In genomic region chr1:188653001-188653400, GRCm38 (mm10) we compare ENCODE assay signal across 28 mouse cellular contexts.
"Had no signal": no experiment of that assay in that cellular context is flagged by ENCODE, and none has a peak within 500 bp of the region (broad histone marks: within the 10 kb centered on the region; RNA-seq: fewer than 3 reads in every experiment).

No protein-coding gene starts in this region.

- H3K9me3 ChIP-seq: embryonic facial prominence, embryonic 10.5 days; embryonic facial prominence, embryonic 12.5 days; embryonic facial prominence, embryonic 13.5 days; embryonic facial prominence, embryonic 15.5 days; forebrain, embryonic 10.5 days; forebrain, embryonic 12.5 days; forebrain, embryonic 13.5 days; forebrain, embryonic 15.5 days had no signal

- H3K4me1 ChIP-seq: embryonic facial prominence, embryonic 10.5 days; embryonic facial prominence, embryonic 12.5 days; embryonic facial prominence, embryonic 13.5 days; embryonic facial prominence, embryonic 15.5 days; forebrain, embryonic 15.5 days had no signal

- ATAC-seq: forebrain, embryonic 13.5 days; forebrain, embryonic 14.5 days; forebrain, embryonic 15.5 days; forebrain, embryonic 16.5 days; forebrain, postnatal 0 days had no signal

- H3K27me3 ChIP-seq: embryonic facial prominence, embryonic 12.5 days; embryonic facial prominence, embryonic 13.5 days; embryonic facial prominence, embryonic 15.5 days; forebrain, embryonic 12.5 days; forebrain, embryonic 15.5 days had no signal

- DNase-seq: cerebellum, adult 18-20 months; cerebellum, adult 2 months; cerebellum, adult 8-10 months; cerebellum, adult 9-10 months; cerebellum, adult 9-11 months; cerebellum, postnatal 10 days; cerebellum, postnatal 14 days; cerebellum, postnatal 25 days; cerebellum, postnatal 36 days; embryo, embryonic 11 days; forebrain, postnatal 0 days; gastrocnemius, adult 2 months; gastrocnemius, postnatal 10 days; gastrocnemius, postnatal 14 days; gastrocnemius, postnatal 25 days; gastrocnemius, postnatal 36 days; heart, adult 18-20 months had no signal

- H3K27ac ChIP-seq: embryonic facial prominence, embryonic 10.5 days; embryonic facial prominence, embryonic 12.5 days; embryonic facial prominence, embryonic 13.5 days; embryonic facial prominence, embryonic 15.5 days; forebrain, embryonic 10.5 days; forebrain, embryonic 12.5 days; forebrain, embryonic 13.5 days; forebrain, embryonic 15.5 days; gastrocnemius, adult 2 months had no signal

- H3K36me3 ChIP-seq: embryonic facial prominence, embryonic 10.5 days; embryonic facial prominence, embryonic 12.5 days; embryonic facial prominence, embryonic 13.5 days; embryonic facial prominence, embryonic 15.5 days; forebrain, embryonic 10.5 days; forebrain, embryonic 12.5 days; forebrain, embryonic 15.5 days had no signal

- H3K9ac ChIP-seq: embryonic facial prominence, embryonic 12.5 days; embryonic facial prominence, embryonic 13.5 days; embryonic facial prominence, embryonic 15.5 days; forebrain, embryonic 12.5 days; forebrain, embryonic 13.5 days; forebrain, embryonic 15.5 days; forebrain, postnatal 0 days had no signal

- H3K4me2 ChIP-seq: embryonic facial prominence, embryonic 12.5 days; embryonic facial prominence, embryonic 13.5 days; embryonic facial prominence, embryonic 15.5 days; forebrain, embryonic 12.5 days; forebrain, embryonic 13.5 days; forebrain, embryonic 15.5 days had no signal

- H3K4me3 ChIP-seq: embryonic facial prominence, embryonic 10.5 days; embryonic facial prominence, embryonic 12.5 days; embryonic facial prominence, embryonic 13.5 days; embryonic facial prominence, embryonic 15.5 days; erythroblast, embryonic 14.5 days; forebrain, embryonic 10.5 days; forebrain, embryonic 12.5 days; forebrain, embryonic 13.5 days; forebrain, embryonic 15.5 days; gastrocnemius, adult 2 months had no signal
